Mouse (Mus musculus): ENCODE results near the gene Zfp593.
A peak's percentile ranks its signal among the peaks of the same experiment; 100 is the strongest.

Zfp593 gene

GRCm38 (mm10) chr4:134257198-134258009 is 12.0 kb upstream of the Zfp593 start:
- DNase-seq (ENCODE audit: low read depth, low spot score): no peak

GRCm38 (mm10) chr4:134256407-134257197 is 11.2 kb upstream of the Zfp593 start:
- DNase-seq (ENCODE audit: low read depth, low spot score): no peak

- DNase-seq (ENCODE audit: low read depth, low spot score): no peak
Measured at GRCm38 (mm10) chr4:134255854-134256253, 10.5 kb upstream of the Zfp593 start.

- no peak for DNase-seq (ENCODE audit: low read depth, low spot score)
Measured at GRCm38 (mm10) chr4:134254835-134255234, 9.4 kb upstream of the Zfp593 start.

- no peak for DNase-seq (ENCODE audit: low read depth, low spot score)
Measured at GRCm38 (mm10) chr4:134253722-134254324, 8.4 kb upstream of the Zfp593 start, which contains the start of gene Grrp1. Grrp1 (minus strand) TSS chr4:134254106.

- DNase-seq (ENCODE audit: low read depth, low spot score): no peak
Measured at GRCm38 (mm10) chr4:134252911-134253721, 7.7 kb upstream of the Zfp593 start.

GRCm38 (mm10) chr4:134252131-134252910 is 6.9 kb upstream of the Zfp593 start:
- DNase-seq (ENCODE audit: low read depth, low spot score): no peak

- no peak for DNase-seq (ENCODE audit: low read depth, low spot score)
Measured at GRCm38 (mm10) chr4:134251241-134252130, 6.1 kb upstream of the Zfp593 start.

GRCm38 (mm10) chr4:134250930-134251240 is 5.5 kb upstream of the Zfp593 start:
- no peak for DNase-seq (ENCODE audit: low read depth, low spot score)

GRCm38 (mm10) chr4:134250116-134250929 is 4.9 kb upstream of the Zfp593 start:
- DNase-seq (ENCODE audit: low read depth, low spot score): no peak

- DNase-seq (ENCODE audit: low read depth, low spot score): peak; percentile 64
Measured at GRCm38 (mm10) chr4:134249651-134250050, 4.3 kb upstream of the Zfp593 start.

GRCm38 (mm10) chr4:134246719-134247258 is 1.4 kb upstream of the Zfp593 start, which contains the start of gene Gm30191:
Gm30191 (plus strand) TSS chr4:134246935.
- no peak for DNase-seq (ENCODE audit: low read depth, low spot score)

- no peak for DNase-seq (ENCODE audit: low read depth, low spot score)
Measured at GRCm38 (mm10) chr4:134246256-134246655, 864 bp upstream of the Zfp593 start.

- DNase-seq (ENCODE audit: low read depth, low spot score): no peak
Measured at GRCm38 (mm10) chr4:134243516-134244250, 1.7 kb downstream of the Zfp593 start, which contains the start of gene E130218I03Rik. E130218I03Rik (plus strand) TSS chr4:134243662.

GRCm38 (mm10) chr4:134238686-134239085 is 6.7 kb downstream of the Zfp593 start:
- DNase-seq (ENCODE audit: low read depth, low spot score): no peak

GRCm38 (mm10) chr4:134238279-134238651 is 7.1 kb downstream of the Zfp593 start, which contains the start of gene Cnksr1:
Cnksr1 (minus strand) TSS chr4:134238399.
- DNase-seq (ENCODE audit: low read depth, low spot score): no peak

GRCm38 (mm10) chr4:134237582-134238278 is 7.7 kb downstream of the Zfp593 start:
- DNase-seq (ENCODE audit: low read depth, low spot score): no peak

Measured in A20 (cell line).